Mouse (Mus musculus) forebrain, embryonic 15.5 days (tissue): ENCODE measurements around the gene Rps15. TPM values are rescaled to one million over a fixed set of nuclear protein-coding genes. Genes with fewer than 3 reads are reported as not detected.
A peak's percentile ranks its signal among the peaks of the same experiment; 100 is the strongest.

Source experiments
- ATAC-seq: fragments of 200-750 bp; cut with Nextera tagmentation; replicated peaks from 2 replicates; pipeline ENCODE4 v1.8.0; 2017; ENCODE audit warnings: mild to moderate bottlenecking, moderate TSS enrichment, moderate library complexity
- H3K27ac ChIP-seq: fragments of 300-500 bp; sonication (generic); replicated peaks from 2 replicates; pipeline ENCODE4 v1.5.1; 2015; ENCODE audit warnings: mild to moderate bottlenecking, inconsistent platforms
- H3K27me3 ChIP-seq: fragments of 300-500 bp; sonication (generic); 2 replicates; pipeline ENCODE4 v1.6.1; 2015; ENCODE audit warnings: inconsistent platforms
- H3K36me3 ChIP-seq: fragments of 300-500 bp; sonication (generic); 2 replicates; pipeline ENCODE4 v1.6.1; 2015; ENCODE audit warnings: mild to moderate bottlenecking, inconsistent platforms
- H3K4me1 ChIP-seq: fragments of 300-500 bp; sonication (generic); 2 replicates; pipeline ENCODE4 v1.6.1; 2015; ENCODE audit warnings: inconsistent platforms
- H3K4me2 ChIP-seq: fragments of 300-500 bp; sonication (generic); replicated peaks from 2 replicates; pipeline ENCODE4 v1.6.1; 2015; ENCODE audit warnings: mild to moderate bottlenecking, inconsistent platforms
- H3K4me3 ChIP-seq: fragments of 300-500 bp; sonication (generic); 2 replicates; pipeline ENCODE4 v1.5.1; 2015; ENCODE audit warnings: mild to moderate bottlenecking, inconsistent platforms
- H3K9ac ChIP-seq: fragments of 300-500 bp; sonication (generic); replicated peaks from 2 replicates; pipeline ENCODE4 v1.6.1; 2015; ENCODE audit warnings: mild to moderate bottlenecking, inconsistent platforms
- H3K9me3 ChIP-seq: fragments of 300-500 bp; sonication (generic); 2 replicates; pipeline ENCODE4 v1.6.1; 2016; ENCODE audit warnings: inconsistent platforms
- WGBS: fragments of 180-500 bp; shearing (Covaris S2); methylation state at CpG from one replicate; pipeline ENCODE4 v1.1.7; 2015; ENCODE audit warnings: mixed read lengths; 5-methylcytosine and 5-hydroxymethylcytosine counted together
- polyA plus RNA-seq: library from polyadenylated mRNA; unstranded; fragments of >200 nt; fragmentation: Nextera tagmentation; extraction: Ambion mirVana; gene quantifications from 2 replicates; pipeline ENCODE4 v1.2.1, GENCODE M21; 2015

Rps15 gene
- polyA plus RNA-seq, 1 experiment from 2014 or later: 628 TPM

- no peak for ATAC-seq
- H3K9me3 ChIP-seq: no peaks in the 10 kb centered on the region
- H3K4me1 ChIP-seq: peaks cover 80% of the 10 kb centered on the region
- peak overlapping the region; percentile 97 for H3K27ac ChIP-seq
- no peaks in the 10 kb centered on the region for H3K27me3 ChIP-seq
- peak overlapping the region; percentile 2; the same call in 1 of the 2 replicates for H3K4me3 ChIP-seq
- WGBS: 73% methylated on average over 8 of the region's 8 CpGs
- peak overlapping the region; percentile 86; the same call in 1 of the 2 replicates for H3K4me2 ChIP-seq
- peaks cover 21% of the 10 kb centered on the region for H3K36me3 ChIP-seq
- peak overlapping the region; percentile 31 for H3K9ac ChIP-seq
Measured at GRCm38 (mm10) chr10:80297526-80298133, 5.4 kb downstream of the Rps15 start.

- H3K4me1 ChIP-seq: peaks cover 81% of the 10 kb centered on the region
- 2% methylated on average over 26 of the region's 26 CpGs for WGBS
Measured at GRCm38 (mm10) chr10:80298571-80299281, 6.5 kb downstream of the Rps15 start.

GRCm38 (mm10) chr10:80299301-80299700, 7.0 kb downstream of the Rps15 start:
- H3K4me2 ChIP-seq: peak overlapping the region; percentile 86
- peak overlapping the region; percentile 76 for H3K4me3 ChIP-seq
- H3K27ac ChIP-seq: peak overlapping the region; percentile 97
- peak overlapping the region; percentile 99 for H3K9ac ChIP-seq
- H3K36me3 ChIP-seq: peaks cover 24% of the 10 kb centered on the region
- WGBS: 2% methylated on average over 15 of the region's 15 CpGs
- ATAC-seq: no peak
- peaks cover 82% of the 10 kb centered on the region for H3K4me1 ChIP-seq
- H3K9me3 ChIP-seq: no peaks in the 10 kb centered on the region
- H3K27me3 ChIP-seq: no peaks in the 10 kb centered on the region

More at GRCm38 (mm10) chr10:80298571-80299281, 6.5 kb downstream of the Rps15 start:
- Histone ChIP-seq H3K36me3 (peaks cover 29% of the 10 kb centered on the region), H3K9me3 (no peaks in the 10 kb centered on the region), H3K4me2 (peak overlapping the region; percentile 86), H3K4me3 (peak overlapping the region; percentile 76), H3K27ac (peak overlapping the region; percentile 97), H3K27me3 (no peaks in the 10 kb centered on the region), H3K9ac (peak overlapping the region; percentile 99)
- ATAC-seq: peak; percentile 78

- peak overlapping the region; percentile 86 for H3K4me2 ChIP-seq
- peaks cover 24% of the 10 kb centered on the region for H3K36me3 ChIP-seq
- H3K27me3 ChIP-seq: no peaks in the 10 kb centered on the region
- 37% methylated on average over 10 of the region's 10 CpGs for WGBS
- H3K27ac ChIP-seq: peak overlapping the region; percentile 97
- H3K4me1 ChIP-seq: peaks cover 83% of the 10 kb centered on the region
- peak overlapping the region; percentile 99 for H3K9ac ChIP-seq
- ATAC-seq: no peak
- peak overlapping the region; percentile 76 for H3K4me3 ChIP-seq
- H3K9me3 ChIP-seq: no peaks in the 10 kb centered on the region
Measured at GRCm38 (mm10) chr10:80299824-80300223, 7.6 kb downstream of the Rps15 start.

- Histone ChIP-seq H3K4me1 (peaks cover 83% of the 10 kb centered on the region), H3K9me3 (no peaks in the 10 kb centered on the region), H3K27me3 (no peaks in the 10 kb centered on the region), H3K9ac (peak overlapping the region; percentile 99), H3K36me3 (peaks cover 30% of the 10 kb centered on the region), H3K27ac (peak overlapping the region; percentile 97), H3K4me3 (peak overlapping the region; percentile 76), H3K4me2 (peak overlapping the region; percentile 86)
- WGBS: 4% methylated on average over 11 of the region's 11 CpGs
- ATAC-seq: peak; percentile 83
Measured at GRCm38 (mm10) chr10:80300672-80301181, 8.5 kb downstream of the Rps15 start.

- H3K9ac ChIP-seq: peak overlapping the region; percentile 99
Measured at GRCm38 (mm10) chr10:80301256-80302081, 9.2 kb downstream of the Rps15 start.

GRCm38 (mm10) chr10:80302082-80302355, 9.8 kb downstream of the Rps15 start:
- H3K27me3 ChIP-seq: no peaks in the 10 kb centered on the region
- 61% methylated on average over 5 of the region's 5 CpGs for WGBS
- H3K4me3 ChIP-seq: peak overlapping the region; percentile 76
- peak overlapping the region; percentile 97 for H3K27ac ChIP-seq
- H3K9ac ChIP-seq: peak overlapping the region; percentile 99
- no peaks in the 10 kb centered on the region for H3K9me3 ChIP-seq
- ATAC-seq: no peak
- H3K4me2 ChIP-seq: peak overlapping the region; percentile 86
- peaks cover 76% of the 10 kb centered on the region for H3K4me1 ChIP-seq
- peaks cover 43% of the 10 kb centered on the region for H3K36me3 ChIP-seq

More at GRCm38 (mm10) chr10:80301256-80302081, 9.2 kb downstream of the Rps15 start:
- H3K4me1 ChIP-seq: peaks cover 81% of the 10 kb centered on the region
- 69% methylated on average over 10 of the region's 10 CpGs for WGBS
- peak overlapping the region; percentile 86 for H3K4me2 ChIP-seq
- ATAC-seq: no peak; the same call in 1 of the 2 replicates
- H3K36me3 ChIP-seq: peaks cover 37% of the 10 kb centered on the region
- H3K4me3 ChIP-seq: peak overlapping the region; percentile 76
- H3K27me3 ChIP-seq: no peaks in the 10 kb centered on the region
- peak overlapping the region; percentile 97 for H3K27ac ChIP-seq
- no peaks in the 10 kb centered on the region for H3K9me3 ChIP-seq

- ATAC-seq: no peak
- H3K4me1 ChIP-seq: peaks cover 71% of the 10 kb centered on the region
- peak overlapping the region; percentile 99 for H3K9ac ChIP-seq
- peak overlapping the region; percentile 97 for H3K27ac ChIP-seq
- H3K4me2 ChIP-seq: peak overlapping the region; percentile 86
- H3K4me3 ChIP-seq: peak overlapping the region; percentile 76
- peaks cover 47% of the 10 kb centered on the region for H3K36me3 ChIP-seq
- no peaks in the 10 kb centered on the region for H3K9me3 ChIP-seq
- 20% methylated on average over 9 of the region's 9 CpGs for WGBS
- H3K27me3 ChIP-seq: no peaks in the 10 kb centered on the region
Measured at GRCm38 (mm10) chr10:80302471-80302881, 10.2 kb downstream of the Rps15 start.

- Histone ChIP-seq H3K36me3 (peaks cover 67% of the 10 kb centered on the region), H3K9ac (0 out of 2 replicates have a peak overlapping the region, but pooled peaks have one; percentile 7), H3K27ac (no peak overlapping the region), H3K4me1 (peaks cover 58% of the 10 kb centered on the region), H3K4me2 (peak overlapping the region; percentile 28; the same call in 1 of the 2 replicates), H3K4me3 (peak overlapping the region; percentile 8), H3K9me3 (no peaks in the 10 kb centered on the region), H3K27me3 (no peaks in the 10 kb centered on the region)
- 52% methylated on average over 12 of the region's 12 CpGs for WGBS
- no peak for ATAC-seq
Measured at GRCm38 (mm10) chr10:80304458-80304857, 12.2 kb downstream of the Rps15 start.

- 40% methylated on average over 25 of the region's 25 CpGs for WGBS
- H3K4me2 ChIP-seq: peak overlapping the region; percentile 28; the same call in 1 of the 2 replicates
- no peaks in the 10 kb centered on the region for H3K27me3 ChIP-seq
- H3K4me3 ChIP-seq: peak overlapping the region; percentile 8
- no peak overlapping the region for H3K27ac ChIP-seq
- no peak for ATAC-seq
- peaks cover 71% of the 10 kb centered on the region for H3K36me3 ChIP-seq
- H3K9me3 ChIP-seq: no peaks in the 10 kb centered on the region
- H3K4me1 ChIP-seq: peaks cover 56% of the 10 kb centered on the region
- H3K9ac ChIP-seq: 0 out of 2 replicates have a peak overlapping the region, but pooled peaks have one; percentile 7
Measured at GRCm38 (mm10) chr10:80304862-80305261, 12.6 kb downstream of the Rps15 start.

GRCm38 (mm10) chr10:80311560-80311959, 19.3 kb downstream of the Rps15 start:
- no peak overlapping the region for H3K9ac ChIP-seq
- H3K27me3 ChIP-seq: no peaks in the 10 kb centered on the region
- no peak overlapping the region for H3K27ac ChIP-seq
- H3K9me3 ChIP-seq: no peaks in the 10 kb centered on the region
- peaks cover 98% of the 10 kb centered on the region for H3K36me3 ChIP-seq
- peaks cover 26% of the 10 kb centered on the region for H3K4me1 ChIP-seq
- ATAC-seq: no peak
- 93% methylated on average over 16 of the region's 16 CpGs for WGBS
- no peak overlapping the region for H3K4me2 ChIP-seq
- H3K4me3 ChIP-seq: no peak overlapping the region
